Comparison of ENCODE assay signal across 29 mouse cellular contexts in the genomic region with DNA sequence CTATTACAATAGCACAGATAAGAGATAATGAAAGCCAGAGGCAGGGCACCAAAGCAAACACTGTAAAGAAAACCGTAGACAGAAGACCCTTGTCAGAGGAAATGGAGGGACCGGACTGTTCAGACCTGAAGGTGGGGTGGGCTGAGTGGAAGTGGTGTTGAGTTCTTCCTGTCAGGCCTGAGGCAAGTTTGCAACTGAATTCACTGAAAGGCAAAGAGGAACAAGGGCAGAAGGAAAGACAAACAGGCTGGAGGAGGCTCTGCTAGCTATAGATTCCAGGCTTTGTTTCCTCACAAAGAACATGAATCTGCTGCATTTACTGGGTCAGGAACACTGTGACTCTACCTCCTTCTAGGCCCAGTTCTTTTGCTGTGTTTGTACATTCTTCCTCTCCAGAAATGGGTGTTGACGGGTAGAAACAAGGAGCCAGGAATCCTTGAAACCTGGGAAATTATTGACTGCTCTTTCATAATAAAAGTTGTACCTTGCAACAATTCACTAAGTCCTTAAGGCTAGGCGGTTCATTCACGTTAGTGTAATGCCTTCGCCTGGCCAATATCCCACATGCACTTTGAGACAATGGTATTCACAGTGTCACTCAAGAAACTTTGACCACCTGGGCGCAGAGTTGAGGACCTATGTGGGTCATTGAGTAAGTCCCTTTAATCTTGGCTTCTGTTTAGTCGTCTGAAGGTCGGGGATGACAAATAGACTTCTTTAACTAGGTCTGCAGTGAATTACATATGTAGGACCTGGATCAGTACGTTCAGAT.
DNase-seq lines count a peak whose midpoint lies in the region; ATAC-seq and TF ChIP-seq lines count a peak whose summit lies in the region.
"Had no signal": no experiment of that assay in that cellular context is flagged by ENCODE, and none has a peak within 500 bp of the region (broad histone marks: within the 10 kb centered on the region; RNA-seq: fewer than 3 reads in every experiment).

No protein-coding gene starts in this region.

- peak; percentile 8 for DNase-seq in embryo, embryonic 10 days (ENCODE audit: low spot score)
- DNase-seq in embryo, embryonic 10.5 days (ENCODE audit: low spot score) = no peak
- DNase-seq in kidney, adult 2 months = peak; percentile 20
- DNase-seq in ZHBTc4 (ENCODE audit: low read depth, low spot score) = peak; percentile 80
- no peak for DNase-seq in urinary bladder, adult 2 months (ENCODE audit: low spot score)
- DNase-seq in thymus, adult 18-20 months = no peak
- DNase-seq: adrenal gland, adult 8-10 months; cerebellum, adult 2 months; cerebellum, postnatal 14 days; embryo, embryonic 11 days; gastrocnemius, postnatal 10 days; layer of hippocampus, adult 9-11 months; lung, embryonic 14.5 days; lung, postnatal 14 days; right cerebral cortex, adult 18-20 months; right cerebral cortex, postnatal 4 days; thymus, postnatal 14 days had no signal

- WGBS in kidney, adult 2 months = 75% methylated on average over 10 of the region's 10 CpGs
- 76% methylated on average over 10 of the region's 10 CpGs for WGBS in kidney, embryonic 15.5 days
- WGBS in intestine, embryonic 16.5 days = 64% methylated on average over 10 of the region's 10 CpGs

- no peak for TF ChIP-seq POLR2A in kidney, adult 2 months (IDR thresholded peaks at IDR 0.05; ENCODE audit: low read depth, low read length)

- no peak overlapping the region for H3K9ac ChIP-seq in kidney, embryonic 15.5 days
- no peak overlapping the region for H3K9ac ChIP-seq in intestine, embryonic 16.5 days (ENCODE audit: low read depth, low read length)
- H3K9ac ChIP-seq: embryonic facial prominence, embryonic 13.5 days; forebrain, embryonic 12.5 days; hindbrain, embryonic 14.5 days; limb, embryonic 12.5 days; liver, embryonic 15.5 days; lung, embryonic 14.5 days had no signal

- H3K9me3 ChIP-seq in kidney, embryonic 15.5 days (replicated peaks) = no peaks in the 10 kb centered on the region
- H3K9me3 ChIP-seq in intestine, embryonic 16.5 days (ENCODE audit: control insufficient read depth, low read length) = no peaks in the 10 kb centered on the region
- H3K9me3 ChIP-seq: embryonic facial prominence, embryonic 13.5 days; forebrain, embryonic 12.5 days; limb, embryonic 12.5 days; liver, embryonic 15.5 days; midbrain, embryonic 10.5 days had no signal

- H3K36me3 ChIP-seq in kidney, adult 2 months (ENCODE audit: control insufficient read depth, insufficient read depth, low read length) = no peaks in the 10 kb centered on the region
- H3K36me3 ChIP-seq in kidney, embryonic 15.5 days = no peaks in the 10 kb centered on the region
- no peaks in the 10 kb centered on the region for H3K36me3 ChIP-seq in intestine, embryonic 16.5 days (ENCODE audit: control insufficient read depth, insufficient read depth, low read length)
- H3K36me3 ChIP-seq: embryonic facial prominence, embryonic 13.5 days; forebrain, embryonic 12.5 days; limb, embryonic 12.5 days; liver, embryonic 15.5 days; midbrain, embryonic 10.5 days had no signal

- no peak overlapping the region for H3K4me3 ChIP-seq in kidney, adult 2 months (ENCODE audit: insufficient read depth, low read depth, low read length)
- no peak overlapping the region for H3K4me3 ChIP-seq in kidney, embryonic 15.5 days (replicated peaks)
- no peak overlapping the region for H3K4me3 ChIP-seq in intestine, embryonic 16.5 days (ENCODE audit: low read length)
- H3K4me3 ChIP-seq: embryonic facial prominence, embryonic 13.5 days; forebrain, embryonic 12.5 days; limb, embryonic 12.5 days; liver, embryonic 15.5 days; midbrain, embryonic 10.5 days had no signal

- no peak for ATAC-seq in kidney, embryonic 15.5 days (replicated peaks; ENCODE audit: low FRiP score)
- ATAC-seq in intestine, embryonic 16.5 days = peak; percentile 28; the same call in 1 of the 2 replicates
- ATAC-seq: inflammation-experienced regulatory T-cells, adult 6 months; midbrain, embryonic 16.5 days had no signal

- H3K4me1 ChIP-seq in kidney, adult 2 months (ENCODE audit: control insufficient read depth, insufficient read depth, low read length) = no peaks in the 10 kb centered on the region; the same call in 1 of the 2 replicates
- H3K4me1 ChIP-seq in kidney, embryonic 15.5 days = peaks cover 4% of the 10 kb centered on the region
- no peaks in the 10 kb centered on the region for H3K4me1 ChIP-seq in intestine, embryonic 16.5 days (ENCODE audit: control insufficient read depth, insufficient read depth, low read length)
- H3K4me1 ChIP-seq: forebrain, embryonic 12.5 days; limb, embryonic 12.5 days; liver, embryonic 15.5 days had no signal

- no peak for TF ChIP-seq CTCF in kidney, adult 2 months (conservative IDR thresholded peaks at IDR 0.05; ENCODE audit: insufficient read depth, insufficient read length, low read depth, low read length)

- H3K27me3 ChIP-seq in kidney, adult 2 months (replicated peaks; ENCODE audit: control insufficient read depth, insufficient read depth, low read length) = no peaks in the 10 kb centered on the region
- H3K27me3 ChIP-seq in kidney, embryonic 15.5 days = no peaks in the 10 kb centered on the region
- no peaks in the 10 kb centered on the region for H3K27me3 ChIP-seq in intestine, embryonic 16.5 days (replicated peaks; ENCODE audit: control insufficient read depth, insufficient read depth, low read length)
- H3K27me3 ChIP-seq: CH12.LX; embryonic facial prominence, embryonic 13.5 days; forebrain, embryonic 12.5 days; limb, embryonic 12.5 days; liver, embryonic 15.5 days had no signal

- no peak overlapping the region for H3K4me2 ChIP-seq in kidney, embryonic 15.5 days
- H3K4me2 ChIP-seq in intestine, embryonic 16.5 days (ENCODE audit: low read depth, low read length) = no peak overlapping the region
- H3K4me2 ChIP-seq: embryonic facial prominence, embryonic 13.5 days; forebrain, embryonic 12.5 days; heart, embryonic 11.5 days; hindbrain, embryonic 14.5 days; limb, embryonic 12.5 days; liver, embryonic 15.5 days; lung, embryonic 14.5 days had no signal

- no peak overlapping the region for H3K27ac ChIP-seq in kidney, adult 2 months (ENCODE audit: insufficient read depth, low read depth, low read length)
- H3K27ac ChIP-seq in kidney, embryonic 15.5 days = no peak overlapping the region
- no peak overlapping the region for H3K27ac ChIP-seq in intestine, embryonic 16.5 days (ENCODE audit: low read length)
- H3K27ac ChIP-seq: embryonic facial prominence, embryonic 13.5 days; forebrain, embryonic 12.5 days; hindbrain, embryonic 14.5 days; limb, embryonic 12.5 days; liver, embryonic 15.5 days; midbrain, embryonic 10.5 days had no signal

Comparison
In these comparisons a context has a peak if more than half of its experiments do, and no peak if none do; other contexts are left out.
1. DNase-seq: peak in embryo, embryonic 10 days (single experiment), kidney, adult 2 months (single experiment) and ZHBTc4 (single experiment); none in embryo, embryonic 10.5 days (single experiment), urinary bladder, adult 2 months (single experiment) and thymus, adult 18-20 months (0 of 2).